Mouse (Mus musculus) hindlimb bud, embryonic 11.5 days (tissue): ENCODE results near the gene Tmc1.

Experiments used
- DNase-seq: peaks from one replicate; pipeline ENCODE4 v3.0.0-alpha.2; 2012; ENCODE audit warnings: low read depth, low spot score; ENCODE audit errors: extremely low spot score

Tmc1 gene

DNA sequence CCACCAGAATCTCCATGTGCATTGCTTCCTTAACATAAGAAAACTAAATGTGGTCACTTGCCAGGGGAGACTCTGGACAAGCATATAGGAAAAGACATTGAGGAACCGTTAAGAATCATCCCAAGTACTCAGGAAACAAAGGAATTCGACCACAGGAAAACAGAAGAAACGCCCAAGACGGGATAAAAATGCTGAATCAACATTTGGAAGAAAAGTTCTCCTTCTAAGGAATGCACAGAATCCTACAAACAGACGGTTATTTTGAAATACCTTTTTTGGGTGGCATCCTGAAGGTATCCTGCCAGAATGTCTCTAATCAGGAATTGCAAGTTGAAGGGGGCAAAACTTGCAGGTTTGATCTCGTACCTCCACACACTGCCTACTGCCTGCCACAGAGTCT, at the start of gene Tmc1:
Gene Tmc1, minus strand, starts transcription at position 329 of the 400 bp plus-strand sequence.
- DNase-seq = no peak

DNA sequence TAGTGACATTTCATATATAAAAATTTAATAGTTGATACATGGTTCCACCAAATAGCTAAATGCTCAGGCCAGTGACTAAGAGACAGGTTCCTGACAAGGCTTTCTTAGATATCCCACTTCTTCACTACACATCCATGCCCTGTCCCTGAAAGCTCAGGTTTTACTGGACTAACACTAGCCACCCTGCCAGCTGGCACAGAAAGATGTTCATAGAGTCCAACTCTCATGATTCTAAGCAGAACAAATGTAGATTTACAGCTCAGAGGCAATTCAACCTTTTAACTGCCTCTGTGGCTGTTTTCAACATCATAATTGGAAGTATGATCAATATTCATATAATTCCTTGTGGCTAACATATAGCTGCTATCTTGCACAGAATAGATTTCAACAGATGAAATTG, 47.5 kb upstream of the Tmc1 start:
- DNase-seq = no peak

DNA sequence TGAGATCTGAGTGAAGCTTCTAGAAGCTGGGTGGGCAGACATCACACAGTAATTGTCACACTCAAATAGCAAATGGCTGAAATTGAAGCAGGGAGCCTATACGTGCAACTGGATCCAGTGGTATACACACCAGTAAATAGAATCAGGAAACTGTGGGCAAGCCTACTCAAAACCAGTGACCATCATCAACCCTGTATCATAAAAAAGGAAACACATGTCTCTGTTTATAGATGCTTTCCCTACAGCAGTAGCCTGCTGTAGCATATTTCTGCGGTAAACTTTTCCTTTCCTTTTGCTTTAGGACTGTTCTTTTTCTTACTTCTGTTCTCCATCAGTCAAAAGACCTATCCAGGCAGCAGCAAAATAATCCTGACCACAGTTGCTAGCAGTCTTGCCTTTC, 25.2 kb upstream of the Tmc1 start:
- no peak for DNase-seq

DNA sequence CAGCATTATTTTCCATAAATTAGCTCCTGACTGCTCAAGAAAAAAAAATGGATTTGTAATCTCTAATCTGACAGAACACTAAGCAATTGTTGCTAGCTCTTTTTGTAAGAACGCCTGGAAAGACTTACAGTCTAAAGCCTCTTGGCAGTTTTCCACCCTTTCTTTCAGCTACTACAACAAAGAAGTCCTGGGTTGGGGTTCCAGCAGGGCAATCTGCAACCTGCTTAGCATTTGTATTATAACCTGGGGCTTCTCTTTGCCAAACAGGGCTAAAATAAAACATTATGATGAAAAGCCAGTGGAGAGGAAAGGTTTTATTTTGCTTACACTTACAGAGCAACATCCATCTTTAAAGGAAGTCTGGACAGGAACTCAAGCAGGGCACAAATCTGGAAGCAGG, 24.1 kb upstream of the Tmc1 start:
- no peak for DNase-seq

DNA sequence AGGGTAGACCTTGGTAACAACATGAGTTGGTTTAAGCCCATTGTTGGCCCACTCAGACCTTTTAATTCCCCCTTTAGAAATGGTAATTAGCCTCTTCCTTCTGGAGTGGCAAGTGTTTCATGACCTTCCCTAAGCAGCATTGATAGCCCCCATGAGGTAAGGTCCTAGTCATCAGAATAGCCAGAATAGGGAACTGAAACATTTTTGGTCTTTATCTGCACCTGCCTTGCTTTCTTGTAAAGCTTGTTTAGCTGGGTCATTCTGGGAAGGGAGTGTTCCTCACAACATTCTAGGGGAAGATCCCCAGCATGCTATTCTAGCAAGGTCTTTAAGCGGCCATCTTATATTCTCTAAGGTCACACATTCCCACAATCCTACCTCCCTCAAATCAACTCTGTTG, 17.9 kb upstream of the Tmc1 start:
- DNase-seq = no peak

DNA sequence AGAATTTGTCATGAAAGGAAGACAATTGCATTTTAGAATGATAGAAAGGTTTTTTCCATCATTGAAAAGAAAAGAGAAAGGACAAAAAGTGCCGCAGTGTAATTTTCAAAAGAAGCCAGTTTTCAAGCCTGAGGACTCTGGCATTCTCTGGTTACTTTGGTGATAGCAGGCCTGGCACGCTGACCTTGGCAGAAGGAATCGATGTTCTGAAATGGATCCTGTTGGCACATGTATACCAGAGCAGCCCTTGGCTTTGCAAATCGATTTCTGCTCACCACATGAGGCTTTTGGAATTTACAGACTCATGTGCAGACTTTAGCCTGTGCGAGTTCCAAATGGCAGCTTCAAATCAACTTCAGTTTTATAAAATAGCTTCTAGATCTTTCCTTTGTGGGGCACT, 813 bp upstream of the Tmc1 start:
- no peak for DNase-seq

DNA sequence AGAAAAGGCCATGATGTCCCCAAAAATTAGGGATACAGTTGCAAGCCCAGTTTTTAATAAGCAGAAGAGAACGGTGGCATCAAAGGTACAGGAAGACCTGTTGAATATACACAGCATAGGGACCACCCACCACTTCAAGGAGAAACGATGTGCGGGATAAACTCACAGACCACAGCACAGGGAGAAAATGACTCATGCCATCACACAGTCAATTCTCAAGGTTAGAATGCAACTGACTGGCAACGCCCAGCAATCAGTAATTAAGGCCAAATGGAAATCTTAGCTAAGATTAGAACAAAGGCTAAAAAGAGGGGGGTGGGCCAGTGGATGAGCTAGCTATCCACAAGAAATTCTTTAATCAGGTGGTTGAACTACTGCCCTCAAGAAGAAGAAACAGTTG, 9.6 kb downstream of the Tmc1 start:
- DNase-seq = no peak

DNA sequence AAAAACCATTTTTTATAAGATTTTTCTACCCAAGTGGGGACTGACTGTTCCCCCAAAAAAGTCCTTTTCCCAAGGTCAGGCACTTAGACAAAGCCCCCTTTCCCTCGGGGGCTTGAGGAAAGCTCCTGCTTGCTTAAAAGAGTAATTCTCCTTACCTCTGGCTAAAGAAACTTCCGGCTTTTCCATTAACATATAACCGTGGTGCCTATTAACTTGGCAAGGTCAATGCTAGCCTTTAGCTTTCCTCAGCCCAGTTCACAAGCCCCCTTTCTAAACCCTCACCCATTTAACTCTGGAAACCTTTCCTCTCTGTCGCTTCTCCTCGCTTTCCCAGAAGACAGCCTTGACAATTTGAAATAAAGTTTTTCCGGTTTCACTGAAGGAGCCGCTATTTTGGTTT, 29.7 kb downstream of the Tmc1 start:
- DNase-seq = no peak

DNA sequence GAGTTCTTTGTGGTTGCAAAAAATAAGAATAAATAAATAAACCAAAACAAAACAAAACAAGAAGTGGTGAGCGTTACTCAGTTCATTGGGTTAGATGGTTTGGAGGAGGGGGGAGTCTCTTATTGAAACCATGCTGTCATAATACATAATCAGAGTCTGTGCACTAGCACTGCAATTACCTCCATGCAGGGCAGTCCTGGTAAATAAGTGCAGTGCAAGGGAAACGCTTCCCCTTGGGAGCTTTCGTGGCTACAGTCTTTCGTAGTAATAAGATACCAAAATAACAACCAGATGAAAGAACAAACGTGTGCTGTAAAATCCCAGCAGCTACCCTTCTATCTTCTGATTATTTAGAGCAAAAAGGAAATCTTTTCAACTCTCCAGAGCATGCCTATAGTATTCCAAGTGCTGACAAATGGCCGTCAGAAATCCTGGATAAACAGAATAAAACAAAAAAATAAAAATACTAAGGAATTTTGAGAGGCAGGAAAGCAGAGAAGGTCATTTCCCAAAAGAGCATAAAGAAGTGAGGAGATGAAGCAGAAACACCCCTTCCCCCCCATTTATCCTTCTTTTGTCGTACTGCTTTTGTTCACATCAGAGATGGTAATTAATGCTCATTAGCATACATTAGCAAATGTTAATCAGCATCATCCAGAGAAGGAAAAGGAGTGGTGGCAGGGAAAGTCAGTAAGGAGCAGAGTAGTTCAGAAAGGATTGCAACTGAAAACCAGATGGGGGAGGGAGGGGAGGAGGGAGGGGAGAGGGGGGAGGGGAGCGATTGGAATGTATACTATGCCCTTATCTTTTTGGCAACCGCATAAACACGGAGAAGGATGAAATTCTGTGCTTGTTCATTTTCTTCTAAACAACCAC, 30.4 kb downstream of the Tmc1 start:
- peak; percentile 6 for DNase-seq

DNA sequence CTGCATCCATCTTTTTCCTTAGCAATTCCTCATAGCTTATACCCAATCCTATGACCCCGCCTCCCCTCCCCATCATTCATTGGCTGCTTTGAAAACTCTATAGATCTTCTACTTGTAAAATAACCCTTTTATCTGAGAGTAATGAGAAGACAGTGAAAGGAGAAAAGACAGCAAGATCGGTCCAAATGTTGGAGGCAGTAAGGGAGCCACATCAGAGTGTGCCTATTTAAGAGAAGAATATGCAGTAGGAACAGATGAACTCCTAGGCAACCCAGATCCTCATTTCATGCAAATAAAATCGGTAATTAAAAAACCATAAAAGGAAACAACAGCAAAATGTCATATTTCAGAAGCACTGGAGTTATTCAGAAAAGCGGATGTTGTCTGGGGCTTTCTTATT, 35.8 kb downstream of the Tmc1 start:
- no peak for DNase-seq

DNA sequence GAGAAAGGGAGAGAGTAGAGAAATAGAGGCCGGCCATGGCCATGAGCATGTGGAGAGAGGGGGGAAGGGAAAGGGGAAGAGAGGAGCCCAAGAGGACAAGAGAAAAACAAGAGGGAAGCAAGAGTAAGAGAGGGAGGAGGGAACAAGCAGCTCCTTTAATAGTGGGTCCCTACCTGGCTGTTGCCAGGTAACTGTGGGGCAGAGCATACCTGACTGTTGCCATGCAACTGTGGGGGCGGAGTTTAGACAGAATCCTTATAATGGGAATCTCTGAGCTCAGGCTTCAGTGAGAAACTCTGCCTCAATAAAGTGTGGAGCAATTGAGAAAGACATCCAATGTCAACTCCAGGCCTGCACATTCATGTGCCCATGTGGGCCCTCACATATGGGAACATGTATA, 38.9 kb downstream of the Tmc1 start:
- no peak for DNase-seq

DNA sequence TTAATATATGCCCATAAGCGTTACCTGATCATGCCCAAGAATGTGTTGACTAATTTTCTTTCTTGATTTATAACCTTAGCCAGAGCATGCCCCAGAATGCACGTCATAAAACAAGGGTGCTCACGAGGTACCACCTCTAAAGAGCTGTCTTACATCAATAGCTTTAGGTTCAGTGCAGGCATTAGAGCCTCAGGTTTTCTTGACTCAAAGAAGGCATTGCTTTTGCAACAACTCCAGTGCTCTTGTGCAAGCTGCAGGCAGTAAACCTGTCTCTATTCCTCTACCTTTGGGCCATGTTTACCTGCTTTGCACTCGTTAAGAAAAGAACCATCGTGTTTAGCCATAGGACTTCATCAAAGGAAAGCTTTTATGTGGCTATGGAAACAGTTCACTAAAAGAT, 43.6 kb downstream of the Tmc1 start:
- DNase-seq = no peak

DNA sequence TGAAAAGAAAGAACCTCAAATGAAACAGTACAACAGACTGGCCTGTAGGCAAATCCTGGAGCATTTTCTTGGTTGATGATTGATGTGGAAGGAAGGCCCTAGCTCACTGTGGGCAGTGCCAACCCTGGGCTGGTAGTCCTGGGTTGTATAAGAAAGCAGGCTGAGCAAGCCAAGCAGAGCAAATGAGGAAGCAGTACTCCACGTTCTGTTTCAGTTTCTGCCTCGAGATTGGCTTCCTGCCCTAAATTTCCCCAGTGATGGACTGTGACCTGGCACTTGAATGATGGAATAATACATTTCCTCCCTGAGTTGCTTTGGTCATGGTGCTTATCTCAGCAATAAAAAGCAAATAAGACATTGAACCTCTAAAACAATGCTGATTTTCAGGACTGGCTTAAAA, 72.8 kb downstream of the Tmc1 start:
- no peak for DNase-seq

DNA sequence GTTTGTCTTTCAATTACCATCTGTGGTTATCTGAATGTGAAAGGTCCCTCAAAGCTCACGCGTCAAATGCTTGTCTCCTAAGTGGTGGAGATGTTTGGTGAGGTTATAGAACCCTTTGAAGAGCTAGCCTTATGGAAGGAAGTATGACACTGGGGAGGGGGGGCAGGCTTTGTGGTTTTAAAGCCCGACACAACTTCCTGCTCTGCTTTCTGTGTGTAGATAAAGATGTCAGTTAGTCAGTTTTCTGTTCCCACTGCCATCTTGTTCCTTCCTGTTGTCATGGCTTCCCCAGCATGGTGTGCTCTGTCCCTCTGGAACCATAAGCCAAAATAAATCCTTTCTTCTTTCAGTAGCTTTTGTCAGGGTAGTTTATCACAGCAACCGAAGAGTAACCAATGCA, 78.1 kb downstream of the Tmc1 start:
- DNase-seq = no peak

DNA sequence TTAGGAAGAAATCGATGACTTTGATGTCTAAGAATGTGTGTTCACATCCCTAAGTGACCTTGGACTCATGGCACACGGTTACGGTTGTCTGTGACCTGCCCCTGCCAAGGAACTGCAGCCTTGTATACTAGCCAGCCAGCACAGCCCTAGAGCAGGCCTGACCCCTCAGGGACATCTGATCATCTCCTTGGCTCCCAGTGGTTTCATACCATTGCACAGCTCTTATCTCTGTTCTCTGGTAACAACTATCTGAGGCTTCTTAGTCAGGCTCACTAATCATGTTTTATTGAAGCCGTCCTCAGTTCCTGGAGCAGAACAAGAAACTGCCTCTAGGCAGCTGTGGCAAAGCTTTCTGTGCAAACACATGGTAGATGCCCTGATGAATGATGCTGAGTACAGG, 92.2 kb downstream of the Tmc1 start:
- no peak for DNase-seq

DNA sequence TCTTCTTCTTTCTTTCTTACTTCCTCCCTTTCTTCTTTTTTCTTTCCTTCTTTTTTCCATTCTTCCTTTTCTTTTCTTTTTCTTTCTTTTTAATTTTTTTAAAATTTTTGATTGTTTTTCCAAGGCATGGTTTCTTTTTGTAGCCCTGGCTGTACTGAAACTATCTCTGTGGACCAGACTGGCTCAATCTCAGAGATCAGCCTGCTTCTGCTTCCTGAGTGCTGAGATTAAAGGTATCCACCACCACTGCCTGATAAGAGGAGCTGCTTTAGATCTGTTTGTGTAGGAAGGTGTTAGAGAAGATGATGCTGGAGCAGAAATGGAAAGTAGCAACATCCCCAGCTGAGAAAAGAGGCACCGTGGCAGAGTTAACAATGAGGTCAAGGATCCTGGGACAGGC, 93.7 kb downstream of the Tmc1 start:
- DNase-seq = no peak

DNA sequence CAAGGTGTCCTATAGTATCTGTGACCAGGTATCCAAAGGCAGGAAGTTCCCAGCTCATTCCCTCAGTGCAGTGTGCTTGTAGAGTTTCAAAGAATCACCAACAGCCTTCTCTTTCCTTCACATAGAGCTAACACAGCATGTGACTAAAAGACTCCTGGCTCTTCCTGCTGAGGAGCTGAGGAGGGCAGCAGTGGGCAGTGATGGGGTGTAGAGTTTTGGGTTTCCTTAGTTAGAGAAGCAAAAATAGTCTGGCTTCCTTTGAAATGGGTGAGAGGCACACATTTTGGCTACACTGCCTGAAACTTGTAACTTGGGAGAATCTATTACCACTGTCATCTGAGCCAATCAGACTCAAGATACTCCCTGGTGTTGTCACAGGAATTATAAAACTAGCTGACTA, 96.2 kb downstream of the Tmc1 start:
- no peak for DNase-seq

DNA sequence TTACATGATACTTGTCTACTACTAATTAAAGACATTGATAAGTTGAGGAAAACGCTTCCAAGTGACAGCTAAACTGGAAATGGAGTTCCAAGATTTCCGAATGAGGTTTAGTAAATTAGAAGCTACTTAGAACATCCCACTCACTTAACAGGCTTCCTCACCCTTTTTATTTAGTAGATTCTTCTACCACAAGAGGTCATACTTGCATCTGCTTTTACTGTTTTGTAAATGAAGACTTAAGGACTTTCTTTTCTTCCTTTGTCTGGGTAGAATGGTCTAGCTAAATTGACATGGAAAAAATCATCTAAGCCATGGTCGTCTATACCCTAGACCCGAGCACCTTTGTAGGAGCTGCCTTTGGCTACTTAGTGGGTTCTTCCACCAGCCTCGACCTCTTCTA, 105.1 kb downstream of the Tmc1 start:
- DNase-seq = no peak

DNA sequence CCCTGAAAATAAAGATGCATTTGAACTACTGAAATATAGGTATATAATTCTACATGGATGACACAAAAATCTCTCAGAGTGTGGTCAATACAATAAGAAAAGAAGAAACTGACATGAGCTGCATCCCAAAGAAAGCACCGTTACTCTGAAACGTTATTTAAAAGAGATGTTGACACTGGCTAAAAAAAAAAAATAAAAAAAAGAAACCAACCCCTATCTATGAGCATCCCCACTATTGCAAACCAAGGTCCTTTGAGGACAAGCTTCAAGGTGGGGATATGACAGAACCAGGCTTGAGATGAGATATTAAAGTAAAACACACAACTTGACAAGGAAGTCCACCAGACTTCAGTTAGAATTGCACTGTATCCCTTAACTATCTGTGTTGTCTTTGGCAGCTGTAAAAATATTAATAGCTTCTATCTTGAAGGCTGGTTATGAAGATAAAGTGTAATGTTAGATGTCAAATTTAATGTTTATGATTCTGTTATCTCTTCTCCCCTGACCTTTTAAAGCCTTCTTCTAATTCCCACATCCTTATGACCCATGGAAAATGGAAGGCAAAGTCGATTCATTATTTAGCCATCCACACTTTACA, 106.4 kb downstream of the Tmc1 start:
- DNase-seq = no peak

DNA sequence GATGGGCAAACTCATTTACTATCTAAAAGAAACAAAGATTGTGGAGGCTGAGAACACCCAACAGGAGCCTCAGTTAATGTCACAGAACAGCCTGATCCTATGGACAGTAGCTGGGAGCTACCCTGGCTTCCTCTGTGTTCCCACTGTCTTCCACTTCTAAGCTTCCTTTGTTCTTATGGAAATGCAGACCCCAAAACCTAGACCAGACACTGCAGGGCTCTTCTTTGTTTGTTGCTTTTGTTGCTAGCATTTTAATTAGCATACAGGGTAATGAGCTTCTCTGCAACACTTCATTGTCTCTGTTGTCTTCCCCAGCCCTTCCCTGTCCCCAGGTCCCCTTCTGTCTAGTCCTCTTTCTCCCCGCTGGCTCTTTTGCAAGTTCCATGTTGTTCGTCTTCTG, 116.6 kb downstream of the Tmc1 start:
- no peak for DNase-seq

DNA sequence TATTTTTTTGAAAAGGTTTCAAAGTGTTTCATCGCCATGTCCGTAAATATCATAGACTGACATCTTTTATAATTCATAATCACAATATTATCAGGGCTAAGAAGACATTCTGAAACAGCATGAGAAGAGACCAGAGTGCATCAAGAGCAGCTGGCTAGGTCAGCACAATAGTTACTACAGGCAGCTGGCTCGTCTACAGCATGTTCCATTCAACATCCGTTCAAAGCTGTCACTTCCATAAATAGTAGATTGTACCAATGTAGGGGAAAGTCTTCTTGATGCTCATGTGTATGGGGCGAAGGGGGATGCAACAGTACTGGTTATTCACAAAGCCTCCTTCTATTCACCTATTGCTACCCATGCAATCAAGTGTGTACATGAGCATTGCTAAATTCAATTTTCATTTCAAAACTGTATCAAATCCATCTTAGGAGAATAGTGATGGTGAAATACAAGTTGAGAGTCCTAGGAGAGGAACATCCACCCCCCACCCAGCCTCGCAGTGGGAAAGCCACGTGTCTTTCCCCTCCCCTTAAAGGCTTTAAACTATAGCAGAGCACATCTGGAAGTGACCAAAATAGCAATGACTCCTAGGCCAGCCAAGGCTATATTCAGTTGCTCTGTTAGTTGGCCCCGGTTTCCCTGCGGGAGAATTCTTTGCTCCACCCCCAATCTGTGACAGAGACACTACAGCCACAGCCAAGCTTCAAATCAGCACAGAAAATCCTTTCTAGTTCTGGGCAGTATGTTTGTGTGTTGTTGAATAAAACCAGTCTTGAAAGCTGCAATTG, 117.8 kb downstream of the Tmc1 start:
- no peak for DNase-seq

DNA sequence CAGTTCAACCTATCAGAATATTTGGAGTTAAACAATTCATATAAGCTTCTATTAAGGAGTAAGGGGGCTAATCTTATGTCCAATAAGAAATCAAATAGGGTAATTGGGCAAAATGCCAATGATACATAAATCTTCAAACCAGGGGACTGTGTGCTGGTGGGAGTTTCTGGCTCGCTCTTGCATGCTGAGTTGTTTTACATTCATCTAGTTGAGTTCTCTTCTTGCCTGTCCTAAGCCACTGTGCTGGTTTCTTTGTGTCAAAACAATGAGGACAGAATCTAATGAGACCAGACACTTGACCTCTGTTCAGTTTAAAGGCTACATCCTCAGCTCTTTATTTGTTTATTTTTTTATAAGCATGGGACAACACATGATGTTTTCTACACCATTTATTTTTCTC, 119.1 kb downstream of the Tmc1 start:
- no peak for DNase-seq
